Mouse (Mus musculus) liver, embryonic 13.5 days (tissue): ENCODE data around the gene Heatr4. TPM values are rescaled to one million over a fixed set of nuclear protein-coding genes. Genes with fewer than 3 reads are reported as not detected.

ENCODE experiments used
- ATAC-seq: fragments of 200-750 bp; cut with Nextera tagmentation; 2 replicates; pipeline ENCODE4 v1.8.0; 2017; ENCODE audit warnings: low read depth, mild to moderate bottlenecking, moderate number of reproducible peaks, moderate library complexity
- DNase-seq: peaks from one replicate; pipeline ENCODE4 v3.0.0; 2022
- H3K27ac ChIP-seq: fragments of 300-500 bp; sonication (generic); 2 replicates; pipeline ENCODE4 v1.5.1; 2015; ENCODE audit warnings: moderate library complexity, mild to moderate bottlenecking, inconsistent platforms
- H3K27me3 ChIP-seq: fragments of 300-500 bp; sonication (generic); 2 replicates; pipeline ENCODE4 v1.6.1; 2015; ENCODE audit warnings: mild to moderate bottlenecking, inconsistent platforms
- H3K36me3 ChIP-seq: fragments of 300-500 bp; sonication (generic); 2 replicates; pipeline ENCODE4 v1.6.1; 2015; ENCODE audit warnings: mild to moderate bottlenecking, inconsistent platforms
- H3K4me1 ChIP-seq: fragments of 300-500 bp; sonication (generic); replicated peaks from 2 replicates; pipeline ENCODE4 v1.6.1; 2015; ENCODE audit warnings: inconsistent platforms
- H3K4me2 ChIP-seq: fragments of 300-500 bp; sonication (generic); 2 replicates; pipeline ENCODE4 v1.6.1; 2015; ENCODE audit warnings: inconsistent platforms, mild to moderate bottlenecking, moderate library complexity
- H3K4me3 ChIP-seq: fragments of 300-500 bp; sonication (generic); replicated peaks from 2 replicates; pipeline ENCODE4 v1.5.1; 2015; ENCODE audit warnings: mild to moderate bottlenecking, inconsistent platforms
- H3K9ac ChIP-seq: fragments of 300-500 bp; sonication (generic); 2 replicates; pipeline ENCODE4 v1.6.1; 2015; ENCODE audit warnings: mild to moderate bottlenecking, inconsistent platforms
- H3K9me3 ChIP-seq: fragments of 300-500 bp; sonication (generic); replicated peaks from 2 replicates; pipeline ENCODE4 v1.6.1; 2016; ENCODE audit warnings: inconsistent platforms
- WGBS: fragments of 180-500 bp; shearing (Covaris S2); methylation state at CpG from one replicate; pipeline ENCODE4 v1.1.7; 2015; ENCODE audit not compliant: insufficient replicate concordance; 5-methylcytosine and 5-hydroxymethylcytosine counted together
- polyA plus RNA-seq: library from polyadenylated mRNA; unstranded; fragments of >200 nt; fragmentation: Nextera tagmentation; extraction: Ambion mirVana; gene quantifications from 2 replicates; pipeline ENCODE4 v1.2.1, GENCODE M21; 2015

Heatr4 gene
- polyA plus RNA-seq, 1 experiment from 2014 or later = not detected

GRCm38 (mm10) chr12:83997221-83997620, 12.6 kb upstream of the Heatr4 start:
- no peak overlapping the region for H3K27ac ChIP-seq
- H3K4me1 ChIP-seq = peaks cover 5% of the 10 kb centered on the region; the same call in 1 of the 2 replicates
- no peak overlapping the region for H3K9ac ChIP-seq
- H3K9me3 ChIP-seq = no peaks in the 10 kb centered on the region
- H3K4me3 ChIP-seq = no peak overlapping the region
- no peak for DNase-seq
- no peaks in the 10 kb centered on the region for H3K27me3 ChIP-seq
- WGBS = 40% methylated on average over 2 of the region's 2 CpGs
- no peak overlapping the region for H3K4me2 ChIP-seq
- peaks cover 9% of the 10 kb centered on the region; the same call in 1 of the 2 replicates for H3K36me3 ChIP-seq
- ATAC-seq = no peak

- no peak for ATAC-seq
Measured at GRCm38 (mm10) chr12:83989378-83989777, 4.7 kb upstream of the Heatr4 start.

GRCm38 (mm10) chr12:83988483-83988882, 3.8 kb upstream of the Heatr4 start:
- Histone ChIP-seq H3K4me2 (peak overlapping the region; percentile 84), H3K4me1 (peaks cover 19% of the 10 kb centered on the region), H3K27ac (no peak overlapping the region), H3K9me3 (no peaks in the 10 kb centered on the region), H3K27me3 (no peaks in the 10 kb centered on the region), H3K36me3 (peaks cover 8% of the 10 kb centered on the region), H3K9ac (peak overlapping the region; percentile 77), H3K4me3 (peak overlapping the region; percentile 69)
- ATAC-seq (peak; percentile 19; the same call in 1 of the 2 replicates), DNase-seq (no peak)
- WGBS = 66% methylated on average over 4 of the region's 4 CpGs

More at GRCm38 (mm10) chr12:83989378-83989777, 4.7 kb upstream of the Heatr4 start:
- Histone ChIP-seq H3K9ac (no peak overlapping the region), H3K9me3 (no peaks in the 10 kb centered on the region), H3K4me2 (no peak overlapping the region), H3K36me3 (peaks cover 11% of the 10 kb centered on the region), H3K27ac (no peak overlapping the region), H3K4me3 (no peak overlapping the region), H3K4me1 (peaks cover 19% of the 10 kb centered on the region), H3K27me3 (no peaks in the 10 kb centered on the region)
- 77% methylated on average over 4 of the region's 4 CpGs for WGBS
- DNase-seq = no peak

GRCm38 (mm10) chr12:83987583-83988441, 3.2 kb upstream of the Heatr4 start, which contains the start of gene Acot2:
Acot2 (plus strand) TSS chr12:83987861.
- no peaks in the 10 kb centered on the region for H3K27me3 ChIP-seq
- 2% methylated on average over 79 of the region's 80 CpGs for whole genome bisulfite sequencing

GRCm38 (mm10) chr12:83987242-83987582, 2.6 kb upstream of the Heatr4 start:
- H3K27ac ChIP-seq = peak overlapping the region; percentile 83
- no peak for DNase-seq
- H3K9ac ChIP-seq = peak overlapping the region; percentile 77
- H3K9me3 ChIP-seq = no peaks in the 10 kb centered on the region
- H3K4me1 ChIP-seq = peaks cover 22% of the 10 kb centered on the region
- peaks cover 4% of the 10 kb centered on the region for H3K36me3 ChIP-seq
- H3K27me3 ChIP-seq = no peaks in the 10 kb centered on the region
- peak; percentile 43; the same call in 1 of the 2 replicates for ATAC-seq
- peak overlapping the region; percentile 69 for H3K4me3 ChIP-seq
- 25% methylated on average over 8 of the region's 8 CpGs for WGBS
- peak overlapping the region; percentile 84 for H3K4me2 ChIP-seq

More at GRCm38 (mm10) chr12:83987583-83988441, 3.2 kb upstream of the Heatr4 start, which contains the start of gene Acot2:
- peaks cover 19% of the 10 kb centered on the region for H3K4me1 ChIP-seq
- H3K9me3 ChIP-seq = no peaks in the 10 kb centered on the region
- peak within 1 kb of the TSS; percentile 83 for H3K27ac ChIP-seq
- H3K36me3 ChIP-seq = peaks cover 4% of the 10 kb centered on the region
- peak within 1 kb of the TSS; percentile 69 for H3K4me3 ChIP-seq
- peak; percentile 40 for DNase-seq
- H3K9ac ChIP-seq = peak within 1 kb of the TSS; percentile 77
- peak; percentile 75 for ATAC-seq
- H3K4me2 ChIP-seq = peak within 1 kb of the TSS; percentile 84

GRCm38 (mm10) chr12:83981615-83982014, 3.0 kb downstream of the Heatr4 start:
- no peaks in the 10 kb centered on the region for H3K9me3 ChIP-seq
- H3K27ac ChIP-seq = no peak overlapping the region
- no peak overlapping the region for H3K9ac ChIP-seq
- H3K36me3 ChIP-seq = no peaks in the 10 kb centered on the region
- 65% methylated on average over 4 of the region's 4 CpGs for WGBS
- no peak overlapping the region for H3K4me3 ChIP-seq
- no peak for DNase-seq
- H3K27me3 ChIP-seq = no peaks in the 10 kb centered on the region
- H3K4me2 ChIP-seq = no peak overlapping the region
- H3K4me1 ChIP-seq = peaks cover 10% of the 10 kb centered on the region
- ATAC-seq = no peak

- Histone ChIP-seq H3K36me3 (no peaks in the 10 kb centered on the region), H3K27me3 (no peaks in the 10 kb centered on the region), H3K4me2 (no peak overlapping the region), H3K9ac (no peak overlapping the region), H3K9me3 (no peaks in the 10 kb centered on the region), H3K27ac (no peak overlapping the region), H3K4me1 (peaks cover 8% of the 10 kb centered on the region), H3K4me3 (no peak overlapping the region)
- no peak for DNase-seq
- no peak for ATAC-seq
- 66% methylated on average over 6 of the region's 6 CpGs for WGBS
Measured at GRCm38 (mm10) chr12:83978862-83979261, 5.8 kb downstream of the Heatr4 start.

- Histone ChIP-seq H3K4me3 (no peak overlapping the region), H3K36me3 (no peaks in the 10 kb centered on the region), H3K27me3 (no peaks in the 10 kb centered on the region), H3K9me3 (no peaks in the 10 kb centered on the region), H3K4me1 (0 out of 2 replicates have a peak, but pooled peaks cover 2% of the 10 kb centered on the region), H3K9ac (no peak overlapping the region), H3K27ac (no peak overlapping the region), H3K4me2 (no peak overlapping the region)
- ATAC-seq (peak; percentile 39; the same call in 1 of the 2 replicates), DNase-seq (no peak)
- WGBS = 41% methylated on average over 2 of the region's 2 CpGs
Measured at GRCm38 (mm10) chr12:83972117-83972516, 12.5 kb downstream of the Heatr4 start.

GRCm38 (mm10) chr12:83965235-83965634, 19.4 kb downstream of the Heatr4 start:
- Histone ChIP-seq H3K4me1 (no peaks in the 10 kb centered on the region), H3K36me3 (no peaks in the 10 kb centered on the region), H3K4me2 (no peak overlapping the region), H3K9ac (no peak overlapping the region), H3K27ac (no peak overlapping the region), H3K4me3 (no peak overlapping the region), H3K27me3 (no peaks in the 10 kb centered on the region), H3K9me3 (no peaks in the 10 kb centered on the region)
- DNase-seq (no peak), ATAC-seq (no peak)
- 50% methylated on average over 6 of the region's 7 CpGs for WGBS

GRCm38 (mm10) chr12:83958278-83958677, 26.4 kb downstream of the Heatr4 start:
- DNase-seq = no peak
- H3K4me2 ChIP-seq = no peak overlapping the region
- 84% methylated on average over 9 of the region's 9 CpGs for WGBS
- no peaks in the 10 kb centered on the region for H3K9me3 ChIP-seq
- no peak overlapping the region for H3K9ac ChIP-seq
- H3K36me3 ChIP-seq = peaks cover 17% of the 10 kb centered on the region; the same call in 1 of the 2 replicates
- no peaks in the 10 kb centered on the region for H3K27me3 ChIP-seq
- no peak overlapping the region for H3K4me3 ChIP-seq
- ATAC-seq = no peak
- no peak overlapping the region for H3K27ac ChIP-seq
- peaks cover 18% of the 10 kb centered on the region for H3K4me1 ChIP-seq

GRCm38 (mm10) chr12:83951711-83952575, 32.7 kb downstream of the Heatr4 start:
- peaks cover 74% of the 10 kb centered on the region for H3K4me1 ChIP-seq
- H3K27ac ChIP-seq = peak overlapping the region; percentile 84
- peak overlapping the region; percentile 87 for H3K9ac ChIP-seq
- ATAC-seq = no peak
- peak overlapping the region; percentile 75 for H3K4me3 ChIP-seq
- H3K36me3 ChIP-seq = peaks cover 29% of the 10 kb centered on the region; the same call in 1 of the 2 replicates
- 29% methylated on average over 32 of the region's 32 CpGs for WGBS
- no peaks in the 10 kb centered on the region for H3K9me3 ChIP-seq
- H3K27me3 ChIP-seq = no peaks in the 10 kb centered on the region
- H3K4me2 ChIP-seq = peak overlapping the region; percentile 94
- DNase-seq = no peak
